Mouse (Mus musculus) regulatory T cell (primary cell): ENCODE measurements at regions not wholly inside any gene's neighbourhood (a gene's known extent, or its start where the extent isn't known, plus 50 kb on each side); places are given as distances from the start of the nearest gene placed in this dataset.
"Not testable (repeated sequence)": the region's sequence is repeated elsewhere in the genome, so short reads cannot be mapped to it uniquely, and the experiment has no call there.

ENCODE experiments used
- in situ Hi-C: fragments of 300-600 bp; cut with MboI, MseI; formaldehyde crosslinking; loops from one replicate; pipeline ENCODE4 v1.15.1; 2025; ENCODE audit warnings: high pct_unique_total_duplicates

DNA sequence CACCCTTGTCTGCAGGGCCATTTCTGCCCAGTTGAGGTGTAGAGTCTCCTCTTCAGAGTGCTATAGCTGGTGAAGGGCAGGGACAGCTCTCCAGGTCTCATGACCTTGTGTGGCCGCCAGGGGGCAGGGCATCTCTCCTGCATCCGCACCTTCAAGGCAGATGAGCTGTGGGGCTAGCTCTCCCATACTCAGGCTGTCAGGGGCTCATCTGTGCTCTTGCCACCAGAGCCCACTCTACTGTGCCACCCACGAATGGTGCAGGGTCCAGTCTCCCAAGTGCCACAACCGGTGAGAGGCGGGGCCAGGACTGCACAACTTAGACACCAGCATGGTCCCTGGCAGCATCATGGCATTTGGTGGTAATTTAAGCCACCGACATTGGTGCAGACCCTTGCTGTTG lies 111.3 kb downstream of the Syt10 start:
- in situ Hi-C loops = no loop called here

DNA sequence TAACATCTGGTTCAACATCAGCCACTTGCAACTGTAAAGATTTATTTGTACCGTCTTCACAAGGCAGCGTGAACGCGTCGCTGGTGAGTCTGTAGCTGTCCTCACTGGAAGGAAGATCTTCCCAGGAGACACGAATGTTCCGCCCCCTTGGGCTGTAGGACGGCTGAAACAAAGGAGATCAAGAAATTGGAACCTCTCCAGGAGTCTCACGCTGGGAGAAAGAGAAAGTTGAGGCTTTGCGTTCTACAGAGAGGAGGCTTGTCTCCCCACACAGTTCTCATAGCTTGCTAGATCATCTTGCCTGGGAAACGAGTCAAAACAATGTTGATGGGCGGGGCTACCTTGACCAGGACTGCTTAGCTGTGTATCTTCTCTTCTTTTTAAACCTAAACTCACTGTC lies 117.3 kb downstream of the Syt10 start:
- in situ Hi-C loops = no loop called here

DNA sequence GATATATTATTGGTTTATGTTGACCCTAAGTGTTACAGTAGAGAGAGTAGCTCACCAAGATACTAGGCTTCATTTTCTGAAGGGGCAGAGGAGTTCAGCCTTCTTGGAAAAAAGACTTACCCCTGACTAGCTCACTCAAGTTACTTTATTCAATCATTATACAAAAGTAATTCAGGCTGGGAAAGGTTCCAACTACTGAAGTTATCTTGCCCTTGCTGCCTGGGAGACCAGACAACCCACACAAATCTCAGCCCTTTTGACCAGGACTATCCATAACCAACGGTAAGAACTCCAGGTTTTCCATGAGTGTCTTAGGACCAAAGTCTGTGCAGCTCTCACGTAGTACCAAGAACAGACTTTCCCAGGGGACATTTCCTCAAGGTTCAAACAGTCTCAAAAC lies 105.5 kb upstream of the Rabl2 start:
- in situ Hi-C loops = no loop called here

DNA sequence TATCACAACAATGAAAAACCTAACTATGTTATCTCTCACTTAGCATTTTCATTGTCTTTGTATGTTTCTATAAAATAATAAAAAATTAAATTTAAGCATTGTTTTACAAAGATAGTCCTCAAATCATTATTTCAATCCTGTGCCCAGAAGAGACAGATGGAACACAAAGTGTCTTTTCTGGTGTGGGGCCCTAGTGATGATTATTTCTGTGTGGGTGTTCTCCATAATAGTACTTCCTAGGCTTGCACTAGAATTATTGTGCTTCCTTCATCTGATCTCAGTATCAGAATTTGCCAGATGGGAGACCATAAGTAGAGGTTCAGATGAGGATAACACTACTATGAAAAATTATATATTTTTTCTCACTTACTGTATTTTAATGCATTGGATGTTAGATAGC lies 84.6 kb upstream of the Rabl2 start:
- in situ Hi-C loops = loop anchor here (10.0 kb wide), 1 partner anchor 692 kb away; the partner anchor contains the start of gene Mov10l1

DNA sequence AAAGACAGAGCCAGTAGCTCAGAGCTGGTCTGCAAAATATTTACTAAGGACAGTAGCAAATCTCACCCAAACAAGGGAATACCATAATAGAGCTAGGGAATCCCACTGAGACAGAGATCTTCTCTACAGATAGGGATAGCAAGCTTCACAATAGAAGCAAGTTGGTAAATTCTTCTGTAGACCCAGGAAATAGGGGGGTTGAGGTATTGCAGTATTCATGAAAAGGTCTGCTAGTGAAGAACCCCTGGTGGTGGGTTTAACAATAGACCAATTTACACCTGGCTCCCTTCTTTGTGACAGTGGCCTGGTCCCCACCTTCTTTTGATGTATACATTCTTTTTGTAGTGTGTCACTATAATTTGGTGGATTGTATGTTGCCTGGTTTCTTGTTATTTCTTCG lies 64.8 kb upstream of the Rabl2 start:
- in situ Hi-C loops = not testable (repeated sequence)
